In the genomic region with DNA sequence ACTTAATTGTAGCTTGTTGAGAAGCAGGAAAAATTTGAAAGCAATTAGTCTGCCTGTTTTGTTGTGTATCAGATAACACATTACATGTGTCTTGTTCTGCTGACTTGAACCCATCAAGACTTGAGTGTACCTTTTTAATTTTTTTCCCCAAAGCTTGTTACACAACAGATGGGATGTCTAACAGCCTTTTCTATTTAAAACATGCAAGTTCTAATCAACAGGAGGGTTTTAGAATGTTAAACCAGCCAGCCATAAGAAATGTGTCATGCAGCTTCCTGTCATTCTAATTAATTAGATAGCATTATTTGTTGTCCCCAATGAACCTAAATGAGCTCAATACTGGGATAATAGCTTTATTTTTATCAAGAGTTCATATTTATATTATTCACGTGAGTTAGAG, we compare ENCODE assay signal across 20 mouse cellular contexts.
A peak's percentile ranks its signal among the peaks of the same experiment; 100 is the strongest.
DNase-seq lines count a peak whose midpoint lies in the region; ATAC-seq and TF ChIP-seq lines count a peak whose summit lies in the region.
"Had no signal": no experiment of that assay in that cellular context is flagged by ENCODE, and none has a peak within 500 bp of the region (broad histone marks: within the 10 kb centered on the region; RNA-seq: fewer than 3 reads in every experiment).

No protein-coding gene starts in this region.

- 56% methylated on average over 1 of the region's 1 CpGs for WGBS in hindbrain, postnatal 0 days
- WGBS in hindbrain, embryonic 12.5 days: 80% methylated on average over 1 of the region's 1 CpGs
- 44% methylated on average over 1 of the region's 1 CpGs for WGBS in forebrain, embryonic 15.5 days

- H3K36me3 ChIP-seq in hindbrain, postnatal 0 days (ENCODE audit: insufficient read depth, low read length): no peaks in the 10 kb centered on the region
- H3K36me3 ChIP-seq in hindbrain, embryonic 12.5 days: no peaks in the 10 kb centered on the region
- H3K36me3 ChIP-seq in forebrain, embryonic 15.5 days: no peaks in the 10 kb centered on the region
- H3K36me3 ChIP-seq: embryonic facial prominence, embryonic 15.5 days; heart, embryonic 12.5 days; hindbrain, embryonic 10.5 days; hindbrain, embryonic 15.5 days had no signal

- no peak for ATAC-seq in hindbrain, postnatal 0 days
- ATAC-seq in hindbrain, embryonic 12.5 days (ENCODE audit: low FRiP score): no peak
- peak; percentile 74 for ATAC-seq in forebrain, embryonic 15.5 days (replicated peaks)
- ATAC-seq: inflammation-experienced regulatory T-cells, adult 6 months had no signal

- H3K4me3 ChIP-seq in hindbrain, postnatal 0 days (ENCODE audit: low read length): no peak overlapping the region
- no peak overlapping the region for H3K4me3 ChIP-seq in hindbrain, embryonic 12.5 days
- H3K4me3 ChIP-seq in forebrain, embryonic 15.5 days: no peak overlapping the region
- H3K4me3 ChIP-seq: embryonic facial prominence, embryonic 15.5 days; erythroblast, embryonic 14.5 days; gastrocnemius, adult 2 months; heart, embryonic 12.5 days; hindbrain, embryonic 10.5 days; hindbrain, embryonic 15.5 days had no signal

- H3K27me3 ChIP-seq in hindbrain, postnatal 0 days (ENCODE audit: insufficient read depth, low read length): no peaks in the 10 kb centered on the region
- no peaks in the 10 kb centered on the region for H3K27me3 ChIP-seq in hindbrain, embryonic 12.5 days
- no peaks in the 10 kb centered on the region for H3K27me3 ChIP-seq in forebrain, embryonic 15.5 days
- H3K27me3 ChIP-seq: CH12.LX; embryonic facial prominence, embryonic 15.5 days; heart, embryonic 12.5 days; hindbrain, embryonic 15.5 days had no signal

- TF ChIP-seq POLR2A in brain, embryonic 14.5 days (IDR thresholded peaks at IDR 0.05; ENCODE audit: borderline replicate concordance, extremely low read depth, insufficient read depth, insufficient read length, poor library complexity, severe bottlenecking): no peak

- DNase-seq in hindbrain, postnatal 0 days (ENCODE audit: low spot score): peak; percentile 39
- DNase-seq in brain, embryonic 14.5 days (ENCODE audit: low read depth): peak; percentile 86
- DNase-seq in cerebellum, postnatal 14 days: no peak
- DNase-seq in liver: no peak
- DNase-seq: adrenal gland, adult 2 months; adrenal gland, postnatal 25 days; cerebellum, adult 2 months; cerebellum, postnatal 10 days; embryo, embryonic 11 days; gastrocnemius, adult 2 months; gastrocnemius, postnatal 25 days had no signal

- TF ChIP-seq CTCF in hindbrain, postnatal 0 days (IDR thresholded peaks at IDR 0.05; ENCODE audit: low read depth): no peak
- TF ChIP-seq CTCF in brain, embryonic 14.5 days (IDR thresholded peaks at IDR 0.05; ENCODE audit: borderline replicate concordance, extremely low read depth, insufficient read depth, insufficient read length): no peak

- no peak overlapping the region for H3K4me2 ChIP-seq in hindbrain, postnatal 0 days (ENCODE audit: low read depth, low read length)
- H3K4me2 ChIP-seq in hindbrain, embryonic 12.5 days (replicated peaks): no peak overlapping the region
- no peak overlapping the region for H3K4me2 ChIP-seq in forebrain, embryonic 15.5 days (replicated peaks)
- H3K4me2 ChIP-seq: embryonic facial prominence, embryonic 15.5 days; heart, embryonic 12.5 days; hindbrain, embryonic 15.5 days had no signal

- no peak overlapping the region for H3K9ac ChIP-seq in hindbrain, postnatal 0 days (replicated peaks; ENCODE audit: low read length)
- no peak overlapping the region for H3K9ac ChIP-seq in hindbrain, embryonic 12.5 days
- no peak overlapping the region for H3K9ac ChIP-seq in forebrain, embryonic 15.5 days (replicated peaks)
- H3K9ac ChIP-seq: embryonic facial prominence, embryonic 15.5 days; heart, embryonic 12.5 days; hindbrain, embryonic 15.5 days had no signal

- no peaks in the 10 kb centered on the region for H3K4me1 ChIP-seq in hindbrain, postnatal 0 days (ENCODE audit: insufficient read depth, low read length)
- H3K4me1 ChIP-seq in hindbrain, embryonic 12.5 days: no peaks in the 10 kb centered on the region
- H3K4me1 ChIP-seq in forebrain, embryonic 15.5 days: peaks cover 6% of the 10 kb centered on the region
- H3K4me1 ChIP-seq: embryonic facial prominence, embryonic 15.5 days; heart, embryonic 12.5 days; hindbrain, embryonic 10.5 days; hindbrain, embryonic 15.5 days had no signal

- H3K27ac ChIP-seq in hindbrain, postnatal 0 days: no peak overlapping the region
- H3K27ac ChIP-seq in hindbrain, embryonic 12.5 days: no peak overlapping the region
- H3K27ac ChIP-seq in forebrain, embryonic 15.5 days (replicated peaks): 0 out of 2 replicates have a peak overlapping the region, but pooled peaks have one; percentile 23
- H3K27ac ChIP-seq: embryonic facial prominence, embryonic 15.5 days; gastrocnemius, adult 2 months; hindbrain, embryonic 10.5 days; hindbrain, embryonic 15.5 days had no signal

- no peaks in the 10 kb centered on the region for H3K9me3 ChIP-seq in hindbrain, postnatal 0 days (ENCODE audit: low read length)
- no peaks in the 10 kb centered on the region for H3K9me3 ChIP-seq in hindbrain, embryonic 12.5 days (replicated peaks)
- H3K9me3 ChIP-seq in forebrain, embryonic 15.5 days: no peaks in the 10 kb centered on the region
- H3K9me3 ChIP-seq: embryonic facial prominence, embryonic 15.5 days; heart, embryonic 12.5 days; hindbrain, embryonic 10.5 days; hindbrain, embryonic 15.5 days had no signal

Comparison
In these comparisons a context has a peak if more than half of its experiments do, and no peak if none do; other contexts are left out.
1. DNase-seq: peak in hindbrain, postnatal 0 days (single experiment) and brain, embryonic 14.5 days (single experiment); none in cerebellum, postnatal 14 days (0 of 2) and liver (single experiment).